Mouse (Mus musculus) G1E (cell line): ENCODE measurements around the gene Usp16.

Experiments
- CTCF ChIP-seq: IDR thresholded peaks from 2 replicates; pipeline ENCODE4 v1.5.1; 2012; ENCODE audit warnings: low read depth, low read length, inconsistent platforms, mixed read lengths
- GATA1 ChIP-seq: IDR thresholded peaks from 2 replicates; pipeline ENCODE4 v1.6.1; 2012; ENCODE audit warnings: borderline replicate concordance, low read length, inconsistent platforms, mixed read lengths
- TAL1 ChIP-seq: conservative IDR thresholded peaks from 2 replicates; pipeline ENCODE4 v1.6.1; 2012; ENCODE audit warnings: low read depth, low read length, inconsistent platforms, mixed read lengths

DNA sequence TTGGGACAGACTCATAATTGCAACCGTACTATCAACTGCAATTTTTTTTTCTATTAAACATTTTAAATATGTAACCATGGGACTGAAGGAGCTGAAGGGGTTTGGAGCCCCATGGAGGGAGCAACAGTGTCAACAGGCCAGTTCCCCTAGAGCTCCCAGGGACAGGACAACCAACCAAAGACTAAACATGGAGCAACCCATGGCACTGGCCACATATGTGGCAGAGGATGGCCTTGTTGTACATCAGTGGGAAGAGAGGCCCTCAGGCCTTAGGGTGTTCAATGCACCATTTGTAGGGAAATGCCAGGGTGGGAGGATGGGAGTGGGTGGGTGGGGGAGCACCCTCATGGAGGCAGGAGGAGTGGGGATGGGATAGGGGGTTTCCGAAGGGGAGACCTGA, 42.2 kb downstream of the Usp16 start:
- TF ChIP-seq CTCF: no peak
- TF ChIP-seq GATA1: no peak
- no peak for TF ChIP-seq TAL1
